Mouse (Mus musculus): ENCODE measurements around the gene Hoxb5. TPM values are rescaled to one million over a fixed set of nuclear protein-coding genes. Genes with fewer than 3 reads are reported as not detected.

Gene Hoxb5
- polyA plus RNA-seq, 1 experiment from 2014 or later, result 157 TPM

GRCm38 (mm10) chr11:96314671-96315343 is 11.7 kb downstream of the Hoxb5 start:
- Histone ChIP-seq H3K4me2 (replicated peaks) (peak overlapping the region; percentile 77), H3K27ac (peak overlapping the region; percentile 99), H3K4me3 (replicated peaks; ENCODE audit: low read length) (peak overlapping the region; percentile 48), H3K4me1 (replicated peaks; ENCODE audit: control insufficient read depth, insufficient read depth, low read length) (no peaks in the 10 kb centered on the region; the same call in 1 of the 2 replicates), H3K27me3 (ENCODE audit: control insufficient read depth, insufficient read depth, low read length) (peaks cover 89% of the 10 kb centered on the region), H3K36me3 (replicated peaks; ENCODE audit: control insufficient read depth, insufficient read depth) (no peaks in the 10 kb centered on the region), H3K9me3 (ENCODE audit: control insufficient read depth, low read length) (no peaks in the 10 kb centered on the region), H3K9ac (peak overlapping the region; percentile 97)
- ATAC-seq (ENCODE audit: low FRiP score), result no peak
- DNase-seq (ENCODE audit: low spot score), result no peak
- under 1% methylated on average over 34 of the region's 34 CpGs for WGBS

GRCm38 (mm10) chr11:96315344-96315681 is 12.2 kb downstream of the Hoxb5 start:
- Histone ChIP-seq H3K9ac (peak overlapping the region; percentile 97), H3K9me3 (ENCODE audit: control insufficient read depth, low read length) (no peaks in the 10 kb centered on the region), H3K36me3 (replicated peaks; ENCODE audit: control insufficient read depth, insufficient read depth) (no peaks in the 10 kb centered on the region), H3K4me1 (replicated peaks; ENCODE audit: control insufficient read depth, insufficient read depth, low read length) (no peaks in the 10 kb centered on the region; the same call in 1 of the 2 replicates), H3K27ac (peak overlapping the region; percentile 99), H3K27me3 (ENCODE audit: control insufficient read depth, insufficient read depth, low read length) (peaks cover 89% of the 10 kb centered on the region), H3K4me3 (replicated peaks; ENCODE audit: low read length) (peak overlapping the region; percentile 48), H3K4me2 (replicated peaks) (peak overlapping the region; percentile 77)
- DNase-seq (ENCODE audit: low spot score) (no peak), ATAC-seq (ENCODE audit: low FRiP score) (no peak)
- WGBS, result under 1% methylated on average over 5 of the region's 5 CpGs

GRCm38 (mm10) chr11:96316696-96317607 is 13.8 kb downstream of the Hoxb5 start:
- peak overlapping the region; percentile 48 for H3K4me3 ChIP-seq (replicated peaks; ENCODE audit: low read length)
- peaks cover 90% of the 10 kb centered on the region for H3K27me3 ChIP-seq (ENCODE audit: control insufficient read depth, insufficient read depth, low read length)
- H3K4me2 ChIP-seq (replicated peaks), result peak overlapping the region; percentile 77
- H3K9me3 ChIP-seq (ENCODE audit: control insufficient read depth, low read length), result no peaks in the 10 kb centered on the region
- ATAC-seq (ENCODE audit: low FRiP score) (no peak), DNase-seq (ENCODE audit: low spot score) (no peak)
- no peaks in the 10 kb centered on the region; the same call in 1 of the 2 replicates for H3K4me1 ChIP-seq (replicated peaks; ENCODE audit: control insufficient read depth, insufficient read depth, low read length)
- H3K9ac ChIP-seq, result peak overlapping the region; percentile 97
- H3K36me3 ChIP-seq (replicated peaks; ENCODE audit: control insufficient read depth, insufficient read depth), result no peaks in the 10 kb centered on the region
- H3K27ac ChIP-seq, result peak overlapping the region; percentile 99
- WGBS, result 5% methylated on average over 18 of the region's 18 CpGs

GRCm38 (mm10) chr11:96317608-96318367 is 14.7 kb downstream of the Hoxb5 start, which contains the start of gene Hoxb4:
Gene Hoxb4, plus strand, starts transcription at chr11:96318267.
- Histone ChIP-seq H3K36me3 (replicated peaks; ENCODE audit: control insufficient read depth, insufficient read depth) (no peaks in the 10 kb centered on the region), H3K4me3 (replicated peaks; ENCODE audit: low read length) (peak within 1 kb of the TSS; percentile 48), H3K9me3 (ENCODE audit: control insufficient read depth, low read length) (no peaks in the 10 kb centered on the region), H3K9ac (peak within 1 kb of the TSS; percentile 97), H3K4me2 (replicated peaks) (peak within 1 kb of the TSS; percentile 77), H3K27ac (peak within 1 kb of the TSS; percentile 99), H3K4me1 (replicated peaks; ENCODE audit: control insufficient read depth, insufficient read depth, low read length) (no peaks in the 10 kb centered on the region; the same call in 1 of the 2 replicates), H3K27me3 (ENCODE audit: control insufficient read depth, insufficient read depth, low read length) (peaks cover 90% of the 10 kb centered on the region)
- WGBS, result 1% methylated on average over 28 of the region's 28 CpGs
- no peak for DNase-seq (ENCODE audit: low spot score)
- peak; percentile 51 for ATAC-seq (ENCODE audit: low FRiP score)

GRCm38 (mm10) chr11:96318368-96319070 is 15.4 kb downstream of the Hoxb5 start:
- H3K27ac ChIP-seq, result peak overlapping the region; percentile 99
- peak overlapping the region; percentile 97 for H3K9ac ChIP-seq
- peak; percentile 77 for DNase-seq (ENCODE audit: low spot score)
- peak overlapping the region; percentile 77 for H3K4me2 ChIP-seq (replicated peaks)
- peak; percentile 71 for ATAC-seq (ENCODE audit: low FRiP score)
- no peaks in the 10 kb centered on the region; the same call in 1 of the 2 replicates for H3K4me1 ChIP-seq (replicated peaks; ENCODE audit: control insufficient read depth, insufficient read depth, low read length)
- peak overlapping the region; percentile 48 for H3K4me3 ChIP-seq (replicated peaks; ENCODE audit: low read length)
- WGBS, result under 1% methylated on average over 36 of the region's 45 CpGs
- no peaks in the 10 kb centered on the region for H3K36me3 ChIP-seq (replicated peaks; ENCODE audit: control insufficient read depth, insufficient read depth)
- no peaks in the 10 kb centered on the region for H3K9me3 ChIP-seq (ENCODE audit: control insufficient read depth, low read length)
- H3K27me3 ChIP-seq (ENCODE audit: control insufficient read depth, insufficient read depth, low read length), result peaks cover 90% of the 10 kb centered on the region

- Histone ChIP-seq H3K36me3 (replicated peaks; ENCODE audit: control insufficient read depth, insufficient read depth) (no peaks in the 10 kb centered on the region), H3K9me3 (ENCODE audit: control insufficient read depth, low read length) (no peaks in the 10 kb centered on the region), H3K27me3 (ENCODE audit: control insufficient read depth, insufficient read depth, low read length) (peaks cover 88% of the 10 kb centered on the region), H3K4me3 (replicated peaks; ENCODE audit: low read length) (peak overlapping the region; percentile 48), H3K9ac (peak overlapping the region; percentile 97), H3K4me2 (replicated peaks) (peak overlapping the region; percentile 77), H3K27ac (peak overlapping the region; percentile 99), H3K4me1 (replicated peaks; ENCODE audit: control insufficient read depth, insufficient read depth, low read length) (no peaks in the 10 kb centered on the region)
- DNase-seq (ENCODE audit: low spot score), result no peak
- peak; percentile 58 for ATAC-seq (ENCODE audit: low FRiP score)
- under 1% methylated on average over 33 of the region's 34 CpGs for WGBS
Measured at GRCm38 (mm10) chr11:96319071-96319902, 16.2 kb downstream of the Hoxb5 start.

- Histone ChIP-seq H3K4me2 (replicated peaks) (peak overlapping the region; percentile 77), H3K4me1 (replicated peaks; ENCODE audit: control insufficient read depth, insufficient read depth, low read length) (no peaks in the 10 kb centered on the region), H3K9me3 (ENCODE audit: control insufficient read depth, low read length) (no peaks in the 10 kb centered on the region), H3K4me3 (replicated peaks; ENCODE audit: low read length) (peak overlapping the region; percentile 48), H3K27ac (peak overlapping the region; percentile 99), H3K27me3 (ENCODE audit: control insufficient read depth, insufficient read depth, low read length) (peaks cover 88% of the 10 kb centered on the region), H3K36me3 (replicated peaks; ENCODE audit: control insufficient read depth, insufficient read depth) (no peaks in the 10 kb centered on the region), H3K9ac (peak overlapping the region; percentile 97)
- ATAC-seq (ENCODE audit: low FRiP score), result no peak
- DNase-seq (ENCODE audit: low spot score), result no peak
- under 1% methylated on average over 29 of the region's 29 CpGs for WGBS
Measured at GRCm38 (mm10) chr11:96319910-96320309, 16.8 kb downstream of the Hoxb5 start.

GRCm38 (mm10) chr11:96320688-96321087 is 17.6 kb downstream of the Hoxb5 start:
- peak overlapping the region; percentile 77 for H3K4me2 ChIP-seq (replicated peaks)
- peak overlapping the region; percentile 48 for H3K4me3 ChIP-seq (replicated peaks; ENCODE audit: low read length)
- DNase-seq (ENCODE audit: low spot score), result no peak
- no peak for ATAC-seq (ENCODE audit: low FRiP score)
- no peaks in the 10 kb centered on the region for H3K36me3 ChIP-seq (replicated peaks; ENCODE audit: control insufficient read depth, insufficient read depth)
- no peaks in the 10 kb centered on the region for H3K9me3 ChIP-seq (ENCODE audit: control insufficient read depth, low read length)
- no peaks in the 10 kb centered on the region for H3K4me1 ChIP-seq (replicated peaks; ENCODE audit: control insufficient read depth, insufficient read depth, low read length)
- WGBS, result 2% methylated on average over 17 of the region's 17 CpGs
- H3K27ac ChIP-seq, result peak overlapping the region; percentile 99
- H3K27me3 ChIP-seq (ENCODE audit: control insufficient read depth, insufficient read depth, low read length), result peaks cover 88% of the 10 kb centered on the region
- H3K9ac ChIP-seq, result peak overlapping the region; percentile 97
